Mouse (Mus musculus): ENCODE measurements around the gene Emsy.

DNA sequence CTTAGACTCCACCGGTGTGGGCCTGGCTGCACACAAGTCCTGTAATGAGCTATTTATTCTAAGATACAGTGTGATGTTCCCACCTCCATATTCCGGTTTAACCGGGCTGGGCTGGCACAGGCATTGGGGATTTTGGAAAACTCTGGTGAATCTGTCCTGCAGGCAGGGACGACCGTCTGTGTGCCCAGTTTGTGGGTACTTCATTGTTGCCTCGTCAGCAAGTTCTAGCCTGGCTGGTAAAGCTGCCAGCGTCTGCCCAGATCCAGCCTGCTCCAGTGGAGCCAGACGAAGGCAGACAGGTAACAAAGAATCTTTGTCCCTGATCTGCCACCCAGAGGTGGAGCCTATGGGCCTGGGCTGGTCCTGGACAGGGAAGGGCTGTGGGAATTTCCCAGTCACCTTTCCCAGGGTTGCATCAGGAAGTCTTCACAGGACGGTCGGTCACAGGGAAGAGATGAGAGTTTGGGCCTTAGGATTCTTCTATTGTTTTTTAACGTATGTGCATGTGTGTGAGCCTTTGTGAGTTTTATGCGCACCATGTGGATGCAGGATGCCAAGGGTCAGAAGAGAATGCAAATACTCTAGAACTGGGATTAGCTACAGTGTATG is 94.9 kb downstream of the Emsy start:
- TF ChIP-seq CTCF (IDR thresholded peaks at IDR 0.05; ENCODE audit: low read depth) = no peak
- no peak for TF ChIP-seq EP300 (IDR thresholded peaks at IDR 0.05; ENCODE audit: low read depth)

All from heart, postnatal 0 days (tissue).